Mouse (Mus musculus) embryonic facial prominence, embryonic 11.5 days (tissue): ENCODE measurements around the gene Aldh3b2. TPM values are rescaled to one million over a fixed set of nuclear protein-coding genes. Genes with fewer than 3 reads are reported as not detected.

Experiments used
- ATAC-seq: fragments of 200-750 bp; cut with Nextera tagmentation; replicated peaks from 2 replicates; pipeline ENCODE4 v1.8.0; 2017; ENCODE audit warnings: low read depth; ENCODE audit not compliant: insufficient number of reproducible peaks, low FRiP score, low TSS enrichment
- DNase-seq: peaks from one replicate; pipeline ENCODE4 v3.0.0-alpha.2; 2015; ENCODE audit warnings: low spot score
- H3K27ac ChIP-seq: fragments of 300-500 bp; sonication (generic); replicated peaks from 2 replicates; pipeline ENCODE4 v1.5.1; 2014; ENCODE audit warnings: mild to moderate bottlenecking, low read depth, low read length, control low read depth
- H3K27me3 ChIP-seq: fragments of 300-500 bp; sonication (generic); 2 replicates; pipeline ENCODE4 v1.6.1; 2014; ENCODE audit warnings: mild to moderate bottlenecking, low read length, moderate library complexity, mixed read lengths; ENCODE audit not compliant: control insufficient read depth, insufficient read depth
- H3K36me3 ChIP-seq: fragments of 300-500 bp; sonication (generic); replicated peaks from 2 replicates; pipeline ENCODE4 v1.6.1; 2014; ENCODE audit warnings: low read depth, mild to moderate bottlenecking, low read length, moderate library complexity, mixed read lengths; ENCODE audit not compliant: control insufficient read depth, insufficient read depth
- H3K4me1 ChIP-seq: fragments of 300-500 bp; sonication (generic); 2 replicates; pipeline ENCODE4 v1.6.1; 2014; ENCODE audit warnings: low read length, mixed read lengths; ENCODE audit not compliant: control insufficient read depth, insufficient read depth
- H3K4me2 ChIP-seq: fragments of 300-500 bp; sonication (generic); 2 replicates; pipeline ENCODE4 v1.6.1; 2014; ENCODE audit warnings: low read depth, mild to moderate bottlenecking, control low read depth, low read length, moderate library complexity
- H3K4me3 ChIP-seq: fragments of 300-500 bp; sonication (generic); 2 replicates; pipeline ENCODE4 v1.5.1; 2014; ENCODE audit warnings: low read depth, low read length, control low read depth
- H3K9ac ChIP-seq: fragments of 300-500 bp; sonication (generic); replicated peaks from 2 replicates; pipeline ENCODE4 v1.6.1; 2014; ENCODE audit warnings: mild to moderate bottlenecking, control low read depth, low read length
- H3K9me3 ChIP-seq: fragments of 300-500 bp; sonication (generic); replicated peaks from 2 replicates; pipeline ENCODE4 v1.6.1; 2016; ENCODE audit warnings: mild to moderate bottlenecking, low read length, inconsistent platforms, mixed read lengths; ENCODE audit not compliant: control insufficient read depth
- WGBS: fragments of 180-500 bp; shearing (Covaris S2); extraction: QIAGEN DNeasy Blood & Tissue Kit; methylation state at CpG from one replicate; pipeline ENCODE4 v1.1.7; 2014; 5-methylcytosine and 5-hydroxymethylcytosine counted together
- polyA plus RNA-seq: library from polyadenylated mRNA; unstranded; fragments of >200 nt; fragmentation: Nextera tagmentation; extraction: Ambion mirVana; gene quantifications from 2 replicates; pipeline ENCODE4 v1.2.1, GENCODE M21; 2014

Gene Aldh3b2
- 1.2 and 1.6 TPM in 2 replicates for polyA plus RNA-seq

- Histone ChIP-seq H3K4me3 (no peak within 1 kb of the TSS), H3K27me3 (no peaks in the 10 kb centered on the region), H3K27ac (peak within 1 kb of the TSS; percentile 20; the same call in 1 of the 2 replicates), H3K9me3 (no peaks in the 10 kb centered on the region), H3K4me1 (no peaks in the 10 kb centered on the region), H3K9ac (no peak within 1 kb of the TSS), H3K4me2 (no peak within 1 kb of the TSS), H3K36me3 (no peaks in the 10 kb centered on the region)
- peak; percentile 47 for DNase-seq
- ATAC-seq: no peak
- WGBS: 33% methylated on average over 9 of the region's 9 CpGs
Measured at GRCm38 (mm10) chr19:3972229-3972628, at the start of gene Aldh3b2. TSS of gene Aldh3b2 (plus strand) at chr19:3972328.

DNA sequence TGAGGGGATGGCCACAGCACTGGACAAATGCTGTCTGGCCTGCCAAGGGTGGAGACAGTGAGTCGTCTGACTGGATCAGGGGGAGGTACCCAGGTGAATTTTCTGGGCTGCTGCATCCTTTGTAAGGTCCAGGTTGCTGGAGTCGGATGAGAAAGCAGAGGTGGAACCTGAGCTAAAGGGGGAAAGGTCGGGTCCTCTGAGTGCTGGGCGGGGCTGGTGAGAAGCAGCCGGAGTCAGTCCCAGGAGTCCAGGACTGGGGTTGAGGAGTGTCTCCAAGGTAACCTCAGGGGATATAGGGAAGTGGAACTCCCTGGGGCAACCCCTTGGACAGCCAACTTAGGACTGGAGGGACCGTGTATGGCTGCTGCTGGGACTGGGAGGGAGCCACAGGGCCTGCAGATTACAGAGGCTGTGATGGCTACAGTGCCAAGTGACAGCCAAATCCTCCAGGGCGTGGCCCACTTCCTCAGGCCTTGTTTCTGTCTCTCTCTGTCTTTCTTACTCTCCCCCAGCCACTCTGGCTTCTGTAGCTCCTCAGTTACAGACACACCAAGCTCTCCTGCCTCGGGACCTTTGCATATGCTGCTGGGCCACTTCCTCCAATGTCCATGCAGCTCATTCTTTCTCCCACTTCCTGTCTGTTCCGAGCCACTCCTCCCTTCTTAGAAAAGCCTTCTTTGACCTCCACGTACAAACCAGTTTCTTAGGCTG lies 49.3 kb upstream of the Aldh3b2 start:
- no peaks in the 10 kb centered on the region for H3K9me3 ChIP-seq
- H3K4me3 ChIP-seq: no peak overlapping the region
- H3K4me1 ChIP-seq: no peaks in the 10 kb centered on the region
- H3K9ac ChIP-seq: no peak overlapping the region
- no peaks in the 10 kb centered on the region for H3K36me3 ChIP-seq
- H3K27me3 ChIP-seq: no peaks in the 10 kb centered on the region
- DNase-seq (no peak), ATAC-seq (no peak)
- WGBS: 47% methylated on average over 10 of the region's 10 CpGs
- no peak overlapping the region for H3K27ac ChIP-seq
- H3K4me2 ChIP-seq: no peak overlapping the region

DNA sequence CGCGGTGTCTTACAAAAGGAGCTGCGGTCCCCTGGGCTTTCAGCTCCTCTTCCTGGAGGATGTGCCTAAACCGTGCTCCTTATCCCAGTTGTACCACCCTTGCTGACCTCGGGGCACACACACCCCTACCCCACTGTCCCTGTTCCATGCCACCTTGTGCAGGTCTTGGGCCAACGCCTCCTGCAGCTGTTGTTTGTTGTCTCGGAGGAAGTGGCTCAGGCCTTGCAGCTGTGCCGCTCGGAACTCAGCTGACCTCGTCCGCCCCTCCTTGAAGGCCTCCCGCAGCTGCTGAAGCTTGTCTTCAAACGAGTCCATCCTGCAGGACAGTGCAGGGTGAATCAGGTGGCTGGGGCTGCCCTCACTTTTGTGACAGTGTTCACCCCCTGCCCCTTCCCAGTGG lies 48.5 kb upstream of the Aldh3b2 start:
- ATAC-seq (0 out of 2 replicates have a peak, but pooled peaks have one; percentile 8), DNase-seq (no peak)
- Histone ChIP-seq H3K4me3 (no peak overlapping the region), H3K36me3 (no peaks in the 10 kb centered on the region), H3K4me2 (no peak overlapping the region), H3K9me3 (no peaks in the 10 kb centered on the region), H3K27ac (no peak overlapping the region), H3K4me1 (no peaks in the 10 kb centered on the region), H3K9ac (no peak overlapping the region), H3K27me3 (no peaks in the 10 kb centered on the region)
- WGBS: 49% methylated on average over 13 of the region's 13 CpGs

- 85% methylated on average over 8 of the region's 8 CpGs for WGBS
- Histone ChIP-seq H3K4me2 (no peak overlapping the region), H3K4me3 (no peak overlapping the region), H3K9me3 (no peaks in the 10 kb centered on the region), H3K27me3 (no peaks in the 10 kb centered on the region), H3K9ac (no peak overlapping the region), H3K36me3 (no peaks in the 10 kb centered on the region), H3K4me1 (no peaks in the 10 kb centered on the region), H3K27ac (no peak overlapping the region; the same call in 1 of the 2 replicates)
- ATAC-seq (no peak), DNase-seq (no peak)
Measured at GRCm38 (mm10) chr19:3924190-3924589, 47.9 kb upstream of the Aldh3b2 start.

DNA sequence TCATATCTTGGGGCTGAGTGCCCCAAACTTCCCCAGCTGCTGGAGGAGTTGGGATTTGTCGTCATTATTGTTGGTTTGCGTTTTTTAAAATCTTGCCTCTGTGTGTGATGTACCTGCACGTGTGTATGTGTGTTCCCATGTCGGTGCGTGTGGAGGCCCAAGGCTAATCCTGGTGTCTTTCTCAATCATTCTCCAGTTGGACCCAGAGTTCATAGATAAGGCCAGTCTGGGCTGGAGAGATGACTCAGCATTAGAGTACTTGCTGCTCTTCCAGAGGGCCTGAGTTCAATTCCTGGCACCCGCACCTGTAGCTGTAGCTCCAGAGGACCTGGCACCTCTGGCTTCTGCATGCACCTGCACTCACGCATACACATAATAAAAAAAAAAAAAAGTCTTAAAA lies 47.3 kb upstream of the Aldh3b2 start:
- H3K36me3 ChIP-seq: no peaks in the 10 kb centered on the region
- no peak for DNase-seq
- no peaks in the 10 kb centered on the region for H3K4me1 ChIP-seq
- H3K4me3 ChIP-seq: no peak overlapping the region
- H3K27me3 ChIP-seq: no peaks in the 10 kb centered on the region
- no peak overlapping the region for H3K4me2 ChIP-seq
- no peak overlapping the region for H3K27ac ChIP-seq
- WGBS: 91% methylated on average over 7 of the region's 7 CpGs
- H3K9ac ChIP-seq: no peak overlapping the region
- H3K9me3 ChIP-seq: no peaks in the 10 kb centered on the region
- no peak for ATAC-seq

- no peaks in the 10 kb centered on the region for H3K27me3 ChIP-seq
- WGBS: 81% methylated on average over 6 of the region's 6 CpGs
- no peak for ATAC-seq
- no peaks in the 10 kb centered on the region for H3K4me1 ChIP-seq
- DNase-seq: no peak
- no peak overlapping the region for H3K9ac ChIP-seq
- H3K9me3 ChIP-seq: no peaks in the 10 kb centered on the region
- no peaks in the 10 kb centered on the region for H3K36me3 ChIP-seq
- H3K4me2 ChIP-seq: no peak overlapping the region
- no peak overlapping the region for H3K27ac ChIP-seq
- H3K4me3 ChIP-seq: no peak overlapping the region
Measured at GRCm38 (mm10) chr19:3925859-3926258, 46.3 kb upstream of the Aldh3b2 start.

DNA sequence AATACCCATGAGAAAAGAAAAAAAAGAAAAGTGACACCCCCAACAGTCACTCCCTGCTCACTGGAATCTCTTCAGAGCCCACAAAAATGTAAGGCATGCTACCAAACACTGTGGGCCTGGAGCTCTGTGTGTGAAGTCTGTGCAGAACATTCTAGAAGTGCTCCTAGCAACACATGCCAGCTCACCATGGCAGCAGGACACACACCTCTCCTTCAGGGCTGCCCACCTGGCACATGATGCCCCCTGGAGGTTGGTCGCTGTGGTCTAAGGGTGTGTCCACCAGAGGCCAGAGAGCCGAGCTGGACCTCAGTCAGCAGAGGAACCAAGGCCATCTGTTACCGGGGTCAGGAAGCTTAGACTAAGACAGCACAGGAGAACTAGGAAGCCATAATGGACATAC lies 45.8 kb upstream of the Aldh3b2 start:
- DNase-seq (no peak), ATAC-seq (no peak)
- H3K4me1 ChIP-seq: no peaks in the 10 kb centered on the region
- H3K36me3 ChIP-seq: no peaks in the 10 kb centered on the region
- H3K9me3 ChIP-seq: no peaks in the 10 kb centered on the region
- no peak overlapping the region for H3K4me3 ChIP-seq
- H3K4me2 ChIP-seq: no peak overlapping the region
- 72% methylated on average over 3 of the region's 3 CpGs for WGBS
- H3K9ac ChIP-seq: no peak overlapping the region
- no peak overlapping the region for H3K27ac ChIP-seq
- H3K27me3 ChIP-seq: no peaks in the 10 kb centered on the region

- 65% methylated on average over 6 of the region's 6 CpGs for WGBS
- no peak overlapping the region for H3K27ac ChIP-seq
Measured at GRCm38 (mm10) chr19:3926685-3927084, 45.4 kb upstream of the Aldh3b2 start.

More at GRCm38 (mm10) chr19:3926685-3927084, 45.4 kb upstream of the Aldh3b2 start:
- no peaks in the 10 kb centered on the region for H3K9me3 ChIP-seq
- no peak overlapping the region for H3K9ac ChIP-seq
- DNase-seq (no peak), ATAC-seq (no peak)
- no peaks in the 10 kb centered on the region for H3K36me3 ChIP-seq
- H3K4me1 ChIP-seq: no peaks in the 10 kb centered on the region
- H3K4me2 ChIP-seq: no peak overlapping the region
- H3K27me3 ChIP-seq: no peaks in the 10 kb centered on the region
- no peak overlapping the region for H3K4me3 ChIP-seq
